Mouse (Mus musculus) heart, adult 8-10 months (tissue): ENCODE measurements around the gene Arsg. TPM values are rescaled to one million over a fixed set of nuclear protein-coding genes. Genes with fewer than 3 reads are reported as not detected.

Source experiments
- DNase-seq: peaks from one replicate; pipeline ENCODE4 v3.0.0; 2022; ENCODE audit warnings: low spot score
- total RNA-seq, 4 experiments: library from RNA; stranded (reverse); gene quantifications; 2 replicates each; pipeline ENCODE4 v1.2.4; 2022

Arsg gene
- total RNA-seq, 4 experiments from 2014 or later = 0.87 to 2.7 (median 1.8) TPM

DNA sequence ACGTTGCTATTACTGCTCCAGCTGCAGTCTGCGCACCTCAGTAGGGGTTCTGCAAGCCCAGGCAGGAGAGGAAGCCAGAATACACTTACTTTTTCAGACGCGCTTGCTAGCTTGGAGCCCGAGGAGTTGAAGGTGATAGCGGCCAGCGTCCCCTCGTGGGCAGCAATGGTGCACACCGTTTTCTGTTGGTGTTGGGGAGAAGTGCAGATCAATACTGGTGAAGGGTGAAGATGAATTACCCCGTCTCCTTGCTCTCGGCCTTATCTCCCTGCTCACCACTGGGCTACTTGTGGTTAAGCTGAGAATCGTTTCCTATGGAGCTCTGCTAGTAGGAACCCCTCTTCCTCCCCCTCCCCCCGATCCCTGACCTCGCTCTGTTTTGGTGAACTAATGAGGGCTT is 110.8 kb downstream of the Arsg start:
- DNase-seq = no peak

GRCm38 (mm10) chr11:109584843-109585713 is 111.9 kb downstream of the Arsg start:
- peak; percentile 70 for DNase-seq

DNA sequence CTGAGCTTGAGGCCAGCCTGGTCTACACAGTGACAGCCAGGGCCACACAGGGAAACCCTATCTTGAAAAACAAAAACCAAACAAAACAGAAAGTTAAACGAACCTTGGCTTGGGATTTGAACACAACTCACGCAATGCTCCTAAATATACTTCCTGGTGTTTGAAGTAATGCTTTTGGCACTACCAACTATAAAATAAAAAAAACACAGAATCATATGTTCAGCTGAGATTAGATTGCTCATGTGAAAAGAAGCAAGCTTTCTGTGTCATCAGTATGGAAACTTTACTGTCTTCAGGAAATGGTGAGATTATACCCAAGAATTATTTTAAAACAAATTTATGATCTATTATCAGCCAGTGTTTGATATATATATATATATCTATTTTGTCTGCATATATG is 113.2 kb downstream of the Arsg start:
- DNase-seq = no peak

- no peak for DNase-seq
Observed at GRCm38 (mm10) chr11:109587019-109587418, 113.8 kb downstream of the Arsg start.

- DNase-seq = peak; percentile 56
Observed at GRCm38 (mm10) chr11:109587638-109588374, 114.6 kb downstream of the Arsg start.

GRCm38 (mm10) chr11:109590012-109590411 is 116.8 kb downstream of the Arsg start:
- peak; percentile 60 for DNase-seq

DNA sequence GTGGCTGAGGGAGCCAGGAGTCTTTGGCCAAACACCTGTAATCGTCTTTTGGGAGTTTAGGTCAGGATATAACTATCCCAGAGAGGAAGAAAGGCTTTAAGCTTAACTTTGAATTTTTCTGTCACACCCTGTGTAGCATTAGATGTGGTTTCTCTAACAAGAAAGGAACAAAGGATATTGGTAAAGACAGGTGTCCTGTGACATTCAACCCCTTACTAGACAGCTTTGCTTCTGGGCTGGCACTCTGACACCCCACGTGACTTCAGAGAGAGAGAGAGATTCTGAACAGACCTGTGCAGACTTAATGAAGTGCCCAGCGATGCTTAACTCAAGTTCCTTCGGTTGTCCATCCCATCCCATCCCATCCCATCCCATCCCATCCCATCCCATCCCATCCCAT is 118.3 kb downstream of the Arsg start:
- DNase-seq = no peak

GRCm38 (mm10) chr11:109593200-109593981 is 120.2 kb downstream of the Arsg start:
- DNase-seq = no peak

GRCm38 (mm10) chr11:109594761-109595160 is 121.6 kb downstream of the Arsg start:
- DNase-seq = no peak

DNA sequence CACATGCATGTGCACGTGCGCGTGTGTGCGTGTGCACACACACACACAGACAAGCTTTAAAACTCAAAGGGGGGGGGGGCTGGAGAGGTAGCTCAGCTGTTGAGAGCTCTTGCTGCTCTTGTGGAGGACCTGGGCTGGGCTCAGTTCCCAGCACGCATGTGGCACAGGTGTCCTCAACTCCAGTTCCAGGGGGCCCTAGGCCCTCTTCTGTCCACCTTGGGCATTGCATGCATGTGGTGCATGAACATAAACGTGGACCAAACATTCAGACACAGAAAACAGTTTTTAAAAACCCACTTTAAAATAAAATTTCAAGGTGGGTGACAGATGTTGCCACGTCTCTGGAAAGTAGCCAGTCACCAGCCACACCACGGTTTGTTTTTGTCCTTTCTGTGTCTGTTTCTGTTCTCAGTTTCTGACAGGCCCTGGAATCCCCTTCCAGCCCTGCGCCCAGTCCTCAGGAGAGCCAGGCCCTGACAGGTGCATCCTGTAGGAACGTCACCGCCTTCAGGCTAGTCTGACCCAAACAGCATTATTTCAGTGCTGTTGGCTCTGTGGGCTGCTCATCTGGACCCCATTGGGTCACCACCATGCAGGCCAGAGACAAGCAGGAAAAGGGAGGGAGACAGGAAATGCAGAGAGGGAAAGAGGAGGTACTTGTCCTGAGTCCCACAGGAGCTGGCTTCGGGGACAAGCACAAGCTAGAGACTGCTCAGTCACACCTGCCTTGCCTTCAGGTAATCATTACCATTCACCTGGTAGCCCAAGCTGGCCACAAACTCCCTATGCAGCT is 125.8 kb downstream of the Arsg start:
- no peak for DNase-seq

GRCm38 (mm10) chr11:109607600-109607999 is 134.4 kb downstream of the Arsg start:
- no peak for DNase-seq

DNA sequence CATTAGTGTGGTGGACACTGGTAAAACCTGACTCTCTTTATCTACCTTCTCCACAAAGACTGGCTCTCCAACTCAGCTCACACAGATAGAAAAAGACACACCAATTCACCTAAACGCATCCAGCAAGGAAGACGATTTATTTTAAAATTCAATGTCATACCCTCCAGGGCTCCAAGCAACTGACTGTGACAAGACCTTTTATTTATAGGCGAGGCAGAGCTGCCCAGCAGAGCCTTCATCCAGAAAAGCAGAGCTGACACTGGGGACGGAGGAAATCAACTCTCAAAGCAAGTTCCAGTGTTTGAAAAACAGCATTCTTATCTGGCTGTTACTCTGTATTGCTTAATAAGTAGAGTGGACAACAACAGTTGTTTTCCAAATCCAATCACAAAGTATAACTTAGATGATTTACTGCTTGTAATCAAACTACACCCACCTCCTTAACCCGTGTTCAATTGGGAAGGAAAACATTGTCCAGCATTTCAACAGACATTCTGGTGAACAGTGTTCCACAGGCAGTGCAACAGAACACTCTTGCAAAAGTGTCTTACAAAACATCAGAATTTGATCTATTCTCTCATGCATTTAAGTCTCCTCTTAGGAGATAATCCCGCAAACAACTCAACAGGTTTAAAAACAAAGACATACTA is 135.9 kb downstream of the Arsg start:
- no peak for DNase-seq

GRCm38 (mm10) chr11:109610046-109610794 is 137.0 kb downstream of the Arsg start:
- no peak for DNase-seq

DNA sequence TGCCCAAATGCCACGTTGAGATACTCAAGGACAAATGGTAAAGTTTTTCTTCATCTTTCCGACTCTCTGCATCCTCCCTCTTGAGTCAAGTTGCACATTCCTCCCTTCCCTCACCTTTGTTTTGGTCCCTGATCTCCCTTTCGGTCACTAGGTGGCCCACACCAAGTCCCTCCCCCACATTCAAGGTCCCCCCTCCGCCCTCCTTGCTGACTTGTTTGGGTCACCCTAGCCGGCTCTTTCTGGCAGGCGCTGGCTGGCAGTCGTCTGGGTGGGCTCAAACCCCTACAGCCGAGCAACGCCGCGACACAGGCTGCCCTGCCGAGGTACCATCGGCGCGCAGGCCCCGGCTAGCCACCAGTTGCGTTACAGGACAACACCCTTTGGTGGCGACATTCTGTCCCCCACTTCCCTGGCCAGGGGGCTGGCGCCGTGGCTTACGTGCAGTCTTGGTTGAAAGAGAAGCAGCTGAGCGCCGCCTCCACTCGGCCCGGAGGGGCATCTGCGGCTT is 137.7 kb downstream of the Arsg start:
- no peak for DNase-seq

DNA sequence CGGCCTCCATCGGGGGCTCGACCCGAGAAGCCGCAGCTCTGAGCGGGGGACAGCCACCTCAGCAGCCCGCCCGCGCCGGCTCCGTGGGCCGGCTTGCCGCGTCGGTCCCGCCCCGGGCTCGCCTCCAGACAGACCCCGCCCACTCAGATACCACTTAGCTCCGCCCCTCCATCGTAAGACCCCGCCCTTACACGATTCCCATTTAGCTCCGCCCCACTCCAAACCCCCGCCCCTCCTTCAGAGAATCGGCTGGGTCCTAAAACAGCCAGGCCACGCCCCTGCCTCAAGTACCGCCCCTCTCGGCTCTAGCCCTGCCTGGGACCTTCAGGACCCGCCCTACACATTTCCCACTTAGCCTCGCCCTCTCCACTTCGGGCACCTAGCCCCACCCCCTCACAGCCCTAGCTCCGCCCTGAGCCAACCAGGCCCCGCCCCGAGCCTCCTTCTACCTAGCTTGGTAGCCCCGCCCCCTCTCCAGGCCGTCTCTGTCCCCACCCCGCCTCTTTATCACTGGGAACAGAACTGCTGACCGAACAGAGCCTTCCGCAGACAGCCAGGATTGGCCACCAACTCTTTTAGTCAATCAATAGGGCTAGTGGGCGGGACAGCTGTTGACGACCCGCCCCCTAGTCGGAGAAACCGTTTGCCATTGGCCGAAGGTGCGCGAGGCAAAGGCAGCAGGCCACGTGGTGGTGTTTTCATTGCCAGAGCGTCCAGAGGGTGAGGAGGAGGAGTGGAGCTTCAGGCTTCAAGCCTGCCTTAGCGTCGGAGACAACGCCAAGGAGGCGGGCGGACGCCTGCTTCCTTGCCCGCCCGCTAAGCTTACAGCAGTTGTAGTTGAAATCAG is 138.4 kb downstream of the Arsg start, which contains the start of gene Wipi1:
Gene Wipi1, minus strand, starts transcription at position 665 of the 847 bp plus-strand sequence.
- DNase-seq = peak; percentile 98

DNA sequence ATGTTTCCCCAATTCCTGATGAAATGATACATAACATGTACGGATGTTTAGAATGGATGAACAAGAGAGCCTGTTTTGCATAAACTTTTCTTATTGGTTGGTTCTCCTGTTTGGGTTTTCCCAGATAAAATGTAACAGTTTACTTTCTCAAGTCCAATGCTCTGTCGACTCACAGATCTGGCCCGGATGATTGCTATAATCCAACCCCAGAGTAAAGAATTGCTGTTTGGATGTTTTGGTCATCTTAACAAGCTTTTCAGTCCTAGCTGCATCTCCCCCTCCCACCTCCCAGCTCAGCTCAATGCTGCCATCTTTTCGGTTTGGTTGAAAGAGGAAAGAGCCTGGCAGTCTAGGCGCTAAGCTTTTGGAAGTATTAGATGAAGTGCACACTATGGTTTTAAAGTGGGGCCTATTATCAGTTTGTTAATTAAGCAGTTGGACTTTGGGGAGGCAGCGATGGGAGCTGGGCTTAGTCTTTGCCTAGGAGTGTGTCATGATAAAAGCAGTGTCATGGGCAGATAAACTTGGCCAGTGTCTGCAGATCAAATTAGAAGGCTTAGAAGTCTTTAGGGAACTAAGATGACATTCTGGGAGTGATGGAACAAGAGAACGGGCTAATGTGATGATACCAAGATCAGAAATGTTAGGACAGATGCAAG is 139.8 kb downstream of the Arsg start:
- DNase-seq = no peak

DNA sequence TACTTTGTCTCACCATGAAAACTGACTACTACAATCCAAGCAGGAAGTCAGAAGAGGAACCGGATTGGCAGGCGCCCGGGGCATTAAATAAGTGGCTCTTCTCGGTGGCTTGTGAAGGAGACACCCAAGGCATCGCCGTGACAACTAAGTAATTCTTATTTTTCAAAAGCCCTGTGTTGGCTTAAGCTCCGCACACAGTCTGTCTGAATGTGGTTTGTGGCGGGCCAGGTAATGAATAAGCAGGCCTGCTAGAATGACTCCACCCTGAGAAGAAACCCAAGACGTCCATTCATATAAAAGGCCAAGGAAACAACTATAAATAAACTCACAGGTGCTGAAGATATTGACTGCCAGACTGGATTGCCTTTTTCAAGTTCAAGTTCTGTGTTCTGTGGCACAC is 142.1 kb downstream of the Arsg start:
- no peak for DNase-seq

GRCm38 (mm10) chr11:109616352-109616751 is 143.2 kb downstream of the Arsg start:
- DNase-seq = no peak
